Mouse (Mus musculus): ENCODE measurements around the gene Grin3b. TPM values are rescaled to one million over a fixed set of nuclear protein-coding genes. Genes with fewer than 3 reads are reported as not detected.

Grin3b gene
- polyA plus RNA-seq, 1 experiment from 2014 or later, result 0.16 TPM

- no peaks in the 10 kb centered on the region for H3K27me3 ChIP-seq (ENCODE audit: control insufficient read depth, insufficient read depth, low read length)
- H3K4me3 ChIP-seq (ENCODE audit: low read depth, low read length), result peak within 1 kb of the TSS; percentile 42
- peaks cover 5% of the 10 kb centered on the region; the same call in 1 of the 2 replicates for H3K4me1 ChIP-seq (ENCODE audit: control insufficient read depth, insufficient read depth, low read length)
- peak; percentile 97 for DNase-seq (ENCODE audit: low spot score)
- H3K9ac ChIP-seq (ENCODE audit: low read length), result peak within 1 kb of the TSS; percentile 41
- H3K36me3 ChIP-seq (ENCODE audit: control insufficient read depth, insufficient read depth, low read length), result no peaks in the 10 kb centered on the region; the same call in 1 of the 2 replicates
- ATAC-seq (ENCODE audit: insufficient read depth, low FRiP score, low TSS enrichment), result peak; percentile 75
- WGBS, result under 1% methylated on average over 34 of the region's 34 CpGs
- peak within 1 kb of the TSS; percentile 23; the same call in 1 of the 2 replicates for H3K27ac ChIP-seq (ENCODE audit: low read depth, low read length)
- H3K4me2 ChIP-seq (ENCODE audit: low read depth), result peak within 1 kb of the TSS; percentile 64
- H3K9me3 ChIP-seq (ENCODE audit: control insufficient read depth, low read length), result peaks cover 3% of the 10 kb centered on the region; the same call in 1 of the 2 replicates
Observed at GRCm38 (mm10) chr10:79996272-79997033, 25.9 kb downstream of the Grin3b start, which contains the start of gene Abca7. TSS of gene Abca7 (plus strand) at chr10:79996494.

DNA sequence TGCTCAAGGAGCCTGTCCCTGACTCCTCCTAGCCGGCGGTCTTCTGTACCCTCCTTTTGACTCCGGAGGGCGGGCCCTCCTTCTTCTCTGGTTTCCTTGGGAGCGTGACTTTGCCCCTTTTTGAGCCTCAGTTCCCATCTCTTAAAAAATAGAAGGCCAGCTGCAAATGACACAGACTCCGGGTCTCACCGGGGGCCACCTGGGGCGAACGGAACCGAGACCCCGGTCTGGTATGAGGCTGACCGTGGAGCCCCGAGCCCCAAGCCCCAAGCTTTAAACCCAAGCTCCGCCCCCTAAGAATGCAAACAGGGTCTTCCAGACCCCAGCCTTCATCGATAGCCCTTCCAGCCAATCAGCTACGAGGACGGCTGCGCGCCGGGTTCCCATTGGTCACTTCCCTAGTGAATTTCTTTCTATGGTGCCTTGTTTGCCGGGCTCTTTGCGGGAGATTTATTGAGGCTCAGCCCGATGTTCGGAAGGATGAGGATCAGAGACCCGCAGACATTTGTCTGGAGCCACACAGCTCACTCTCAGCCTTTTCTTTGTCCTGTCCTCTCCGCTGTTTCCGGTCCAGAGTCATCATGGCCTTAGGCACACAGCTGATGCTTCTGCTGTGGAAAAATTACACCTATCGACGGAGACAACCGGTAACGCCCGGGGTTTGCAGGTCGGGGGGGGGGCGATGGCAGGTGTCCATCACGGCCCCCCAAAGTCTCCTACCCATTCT, 26.7 kb downstream of the Grin3b start:
- H3K4me2 ChIP-seq (ENCODE audit: low read depth), result peak overlapping the region; percentile 64
- no peaks in the 10 kb centered on the region; the same call in 1 of the 2 replicates for H3K36me3 ChIP-seq (ENCODE audit: control insufficient read depth, insufficient read depth, low read length)
- H3K4me3 ChIP-seq (ENCODE audit: low read depth, low read length), result peak overlapping the region; percentile 42
- peak; percentile 92 for DNase-seq (ENCODE audit: low spot score)
- peaks cover 5% of the 10 kb centered on the region; the same call in 1 of the 2 replicates for H3K4me1 ChIP-seq (ENCODE audit: control insufficient read depth, insufficient read depth, low read length)
- H3K9me3 ChIP-seq (ENCODE audit: control insufficient read depth, low read length), result no peaks in the 10 kb centered on the region
- peak overlapping the region; percentile 23; the same call in 1 of the 2 replicates for H3K27ac ChIP-seq (ENCODE audit: low read depth, low read length)
- peak; percentile 81 for ATAC-seq (ENCODE audit: insufficient read depth, low FRiP score, low TSS enrichment)
- H3K27me3 ChIP-seq (ENCODE audit: control insufficient read depth, insufficient read depth, low read length), result 0 out of 2 replicates have a peak, but pooled peaks cover 2% of the 10 kb centered on the region
- under 1% methylated on average over 35 of the region's 35 CpGs for WGBS
- peak overlapping the region; percentile 5 for H3K9ac ChIP-seq (ENCODE audit: low read length)

DNA sequence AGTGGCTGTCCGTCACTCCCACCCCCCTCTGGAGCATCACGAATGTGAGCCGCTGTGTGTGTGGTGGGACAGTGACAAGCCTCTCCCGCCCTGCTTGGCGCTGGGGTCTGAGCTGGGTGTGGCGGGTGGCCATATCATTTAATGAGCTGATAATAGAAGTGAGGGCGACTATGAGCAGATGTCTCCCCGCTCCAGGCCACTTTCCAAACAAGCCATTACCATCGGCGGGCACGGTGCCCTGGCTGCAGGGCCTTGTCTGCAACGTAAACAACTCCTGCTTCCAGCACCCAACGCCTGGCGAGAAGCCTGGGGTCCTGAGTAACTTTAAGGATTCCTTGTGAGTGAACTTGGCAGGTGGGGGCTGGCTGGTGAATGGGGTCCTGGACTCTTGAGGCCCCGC, 27.3 kb downstream of the Grin3b start:
- no peaks in the 10 kb centered on the region; the same call in 1 of the 2 replicates for H3K36me3 ChIP-seq (ENCODE audit: control insufficient read depth, insufficient read depth, low read length)
- 6% methylated on average over 15 of the region's 15 CpGs for WGBS
- H3K27me3 ChIP-seq (ENCODE audit: control insufficient read depth, insufficient read depth, low read length), result 0 out of 2 replicates have a peak, but pooled peaks cover 2% of the 10 kb centered on the region

GRCm38 (mm10) chr10:80001945-80002344, 31.4 kb downstream of the Grin3b start:
- WGBS, result 77% methylated on average over 9 of the region's 9 CpGs
- Histone ChIP-seq H3K27ac (ENCODE audit: low read depth, low read length) (no peak overlapping the region), H3K4me2 (ENCODE audit: low read depth) (no peak overlapping the region), H3K36me3 (ENCODE audit: control insufficient read depth, insufficient read depth, low read length) (no peaks in the 10 kb centered on the region), H3K9ac (ENCODE audit: low read length) (no peak overlapping the region), H3K9me3 (ENCODE audit: control insufficient read depth, low read length) (no peaks in the 10 kb centered on the region), H3K4me3 (ENCODE audit: low read depth, low read length) (no peak overlapping the region), H3K4me1 (ENCODE audit: control insufficient read depth, insufficient read depth, low read length) (peaks cover 5% of the 10 kb centered on the region; the same call in 1 of the 2 replicates), H3K27me3 (ENCODE audit: control insufficient read depth, insufficient read depth, low read length) (peaks cover 8% of the 10 kb centered on the region; the same call in 1 of the 2 replicates)
- no peak for ATAC-seq (ENCODE audit: insufficient read depth, low FRiP score, low TSS enrichment)
- no peak for DNase-seq (ENCODE audit: low spot score)

More for the DNA sequence above, 27.3 kb downstream of the Grin3b start:
- Histone ChIP-seq H3K9ac (ENCODE audit: low read length) (peak overlapping the region; percentile 45), H3K27ac (ENCODE audit: low read depth, low read length) (0 out of 2 replicates have a peak overlapping the region, but pooled peaks have one; percentile 14), H3K9me3 (ENCODE audit: control insufficient read depth, low read length) (no peaks in the 10 kb centered on the region), H3K4me1 (ENCODE audit: control insufficient read depth, insufficient read depth, low read length) (peaks cover 5% of the 10 kb centered on the region; the same call in 1 of the 2 replicates), H3K4me3 (ENCODE audit: low read depth, low read length) (peak overlapping the region; percentile 42), H3K4me2 (ENCODE audit: low read depth) (peak overlapping the region; percentile 64)
- DNase-seq (ENCODE audit: low spot score) (no peak), ATAC-seq (ENCODE audit: insufficient read depth, low FRiP score, low TSS enrichment) (peak; percentile 14)

DNA sequence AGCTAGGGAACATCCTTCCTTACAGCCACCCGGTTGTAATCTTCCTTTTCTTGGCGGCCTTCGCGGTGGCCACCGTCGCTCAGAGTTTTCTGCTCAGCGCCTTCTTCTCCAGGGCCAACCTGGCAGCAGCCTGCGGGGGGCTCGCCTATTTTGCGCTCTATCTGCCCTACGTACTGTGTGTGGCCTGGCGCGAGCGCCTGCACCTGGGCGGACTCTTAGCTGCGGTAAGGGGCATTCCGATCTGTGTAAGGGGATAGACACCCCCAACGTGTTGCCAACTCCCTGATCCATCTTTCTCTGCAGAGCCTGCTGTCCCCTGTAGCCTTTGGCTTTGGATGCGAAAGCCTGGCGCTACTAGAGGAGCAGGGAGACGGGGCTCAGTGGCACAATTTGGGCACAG, 32.3 kb downstream of the Grin3b start:
- Histone ChIP-seq H3K27me3 (ENCODE audit: control insufficient read depth, insufficient read depth, low read length) (peaks cover 8% of the 10 kb centered on the region; the same call in 1 of the 2 replicates), H3K36me3 (ENCODE audit: control insufficient read depth, insufficient read depth, low read length) (no peaks in the 10 kb centered on the region), H3K9me3 (ENCODE audit: control insufficient read depth, low read length) (no peaks in the 10 kb centered on the region), H3K4me3 (ENCODE audit: low read depth, low read length) (no peak overlapping the region), H3K9ac (ENCODE audit: low read length) (no peak overlapping the region), H3K4me2 (ENCODE audit: low read depth) (no peak overlapping the region), H3K4me1 (ENCODE audit: control insufficient read depth, insufficient read depth, low read length) (peaks cover 2% of the 10 kb centered on the region; the same call in 1 of the 2 replicates), H3K27ac (ENCODE audit: low read depth, low read length) (no peak overlapping the region)
- DNase-seq (ENCODE audit: low spot score) (no peak), ATAC-seq (ENCODE audit: insufficient read depth, low FRiP score, low TSS enrichment) (no peak)
- 26% methylated on average over 21 of the region's 21 CpGs for WGBS

- Histone ChIP-seq H3K27ac (ENCODE audit: low read depth, low read length) (no peak overlapping the region), H3K9me3 (ENCODE audit: control insufficient read depth, low read length) (no peaks in the 10 kb centered on the region)
Observed at GRCm38 (mm10) chr10:80003374-80004232, 33.1 kb downstream of the Grin3b start.

GRCm38 (mm10) chr10:80004233-80004705, 33.8 kb downstream of the Grin3b start:
- H3K4me1 ChIP-seq (ENCODE audit: control insufficient read depth, insufficient read depth, low read length), result no peaks in the 10 kb centered on the region
- no peak overlapping the region for H3K4me3 ChIP-seq (ENCODE audit: low read depth, low read length)
- H3K9ac ChIP-seq (ENCODE audit: low read length), result no peak overlapping the region
- no peak overlapping the region for H3K4me2 ChIP-seq (ENCODE audit: low read depth)
- 92% methylated on average over 8 of the region's 8 CpGs for WGBS
- no peak overlapping the region for H3K27ac ChIP-seq (ENCODE audit: low read depth, low read length)
- peaks cover 8% of the 10 kb centered on the region; the same call in 1 of the 2 replicates for H3K27me3 ChIP-seq (ENCODE audit: control insufficient read depth, insufficient read depth, low read length)
- no peaks in the 10 kb centered on the region for H3K36me3 ChIP-seq (ENCODE audit: control insufficient read depth, insufficient read depth, low read length)
- ATAC-seq (ENCODE audit: insufficient read depth, low FRiP score, low TSS enrichment) (no peak), DNase-seq (ENCODE audit: low spot score) (no peak)
- H3K9me3 ChIP-seq (ENCODE audit: control insufficient read depth, low read length), result no peaks in the 10 kb centered on the region

More at GRCm38 (mm10) chr10:80003374-80004232, 33.1 kb downstream of the Grin3b start:
- no peak overlapping the region for H3K9ac ChIP-seq (ENCODE audit: low read length)
- H3K4me3 ChIP-seq (ENCODE audit: low read depth, low read length), result no peak overlapping the region
- WGBS, result 58% methylated on average over 9 of the region's 9 CpGs
- H3K27me3 ChIP-seq (ENCODE audit: control insufficient read depth, insufficient read depth, low read length), result peaks cover 8% of the 10 kb centered on the region; the same call in 1 of the 2 replicates
- H3K4me1 ChIP-seq (ENCODE audit: control insufficient read depth, insufficient read depth, low read length), result no peaks in the 10 kb centered on the region
- no peak overlapping the region for H3K4me2 ChIP-seq (ENCODE audit: low read depth)
- ATAC-seq (ENCODE audit: insufficient read depth, low FRiP score, low TSS enrichment), result no peak
- DNase-seq (ENCODE audit: low spot score), result no peak
- H3K36me3 ChIP-seq (ENCODE audit: control insufficient read depth, insufficient read depth, low read length), result no peaks in the 10 kb centered on the region

DNA sequence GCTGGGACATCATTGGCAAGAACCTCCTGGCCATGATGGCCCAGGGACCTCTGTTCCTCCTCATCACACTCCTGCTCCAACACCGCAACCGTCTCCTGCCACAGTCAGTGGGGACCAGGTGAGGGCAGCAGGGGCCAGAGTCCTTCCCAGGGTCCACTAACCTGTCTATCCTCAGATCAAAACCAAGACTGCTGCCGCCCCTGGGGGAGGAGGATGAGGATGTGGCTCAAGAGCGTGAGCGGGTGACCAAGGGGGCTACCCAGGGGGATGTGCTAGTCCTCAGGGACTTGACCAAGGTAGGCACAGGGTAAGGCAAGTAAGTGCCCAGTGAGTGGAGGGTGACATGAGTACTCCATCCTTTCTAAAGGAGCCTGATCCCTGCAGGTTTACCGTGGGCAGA, 41.2 kb downstream of the Grin3b start:
- Histone ChIP-seq H3K9me3 (ENCODE audit: control insufficient read depth, low read length) (peaks cover 2% of the 10 kb centered on the region; the same call in 1 of the 2 replicates), H3K27me3 (ENCODE audit: control insufficient read depth, insufficient read depth, low read length) (peaks cover 41% of the 10 kb centered on the region), H3K4me2 (ENCODE audit: low read depth) (no peak overlapping the region), H3K36me3 (ENCODE audit: control insufficient read depth, insufficient read depth, low read length) (no peaks in the 10 kb centered on the region), H3K27ac (ENCODE audit: low read depth, low read length) (no peak overlapping the region), H3K4me1 (ENCODE audit: control insufficient read depth, insufficient read depth, low read length) (no peaks in the 10 kb centered on the region), H3K9ac (ENCODE audit: low read length) (no peak overlapping the region), H3K4me3 (ENCODE audit: low read depth, low read length) (no peak overlapping the region)
- 84% methylated on average over 6 of the region's 6 CpGs for WGBS
- ATAC-seq (ENCODE audit: insufficient read depth, low FRiP score, low TSS enrichment) (no peak), DNase-seq (ENCODE audit: low spot score) (no peak)

All from neural tube, embryonic 11.5 days (tissue).